ENCODE assay signal across 7 mouse cellular contexts in the genomic region with DNA sequence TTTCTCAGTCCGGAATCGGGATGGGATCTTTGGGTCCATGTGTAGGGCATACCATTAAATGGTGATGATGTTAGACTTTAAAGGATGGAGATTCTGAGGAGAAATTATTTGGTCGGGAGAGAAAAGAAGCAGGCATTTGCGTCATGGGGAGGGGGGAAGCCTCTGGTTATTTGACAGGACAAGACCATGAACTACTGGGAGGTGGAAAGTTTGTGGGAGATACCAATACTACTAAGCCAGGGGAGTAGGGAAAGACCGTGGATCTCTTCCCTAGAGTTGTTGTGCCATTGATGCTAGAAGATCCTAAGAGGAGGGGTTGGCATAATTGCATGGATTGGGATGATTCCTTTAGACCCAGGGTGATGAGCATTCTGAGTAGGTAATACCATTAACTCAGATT. TPM values are rescaled to one million over a fixed set of nuclear protein-coding genes. Genes with fewer than 3 reads are reported as not detected.
DNase-seq lines count a peak whose midpoint lies in the region; ATAC-seq and TF ChIP-seq lines count a peak whose summit lies in the region.

No protein-coding gene starts in this region.

- H3K4me2 ChIP-seq in lung, embryonic 14.5 days, result peak overlapping the region; percentile 62
- peak overlapping the region; percentile 61 for H3K4me2 ChIP-seq in hindbrain, embryonic 16.5 days (ENCODE audit: low read length)
- H3K4me2 ChIP-seq in neural tube, embryonic 14.5 days (ENCODE audit: low read depth, low read length), result peak overlapping the region; percentile 42

- WGBS in lung, embryonic 14.5 days, result 16% methylated on average over 5 of the region's 5 CpGs
- WGBS in hindbrain, embryonic 16.5 days, result 20% methylated on average over 5 of the region's 5 CpGs
- WGBS in neural tube, embryonic 14.5 days, result 16% methylated on average over 5 of the region's 5 CpGs

- peak overlapping the region; percentile 56 for H3K4me3 ChIP-seq in lung, embryonic 14.5 days (ENCODE audit: low read depth, low read length)
- peak overlapping the region; percentile 78 for H3K4me3 ChIP-seq in brown adipose tissue, adult 24 weeks (ENCODE audit: insufficient read depth, low read depth, low read length)
- H3K4me3 ChIP-seq in hindbrain, embryonic 16.5 days (ENCODE audit: low read length), result peak overlapping the region; percentile 53
- peak overlapping the region; percentile 45 for H3K4me3 ChIP-seq in neural tube, embryonic 14.5 days (ENCODE audit: low read depth, low read length)

- no peaks in the 10 kb centered on the region for H3K9me3 ChIP-seq in lung, embryonic 14.5 days (ENCODE audit: low read depth, low read length)
- H3K9me3 ChIP-seq in hindbrain, embryonic 16.5 days (ENCODE audit: control insufficient read depth, low read length), result no peaks in the 10 kb centered on the region
- H3K9me3 ChIP-seq in neural tube, embryonic 14.5 days (ENCODE audit: control insufficient read depth, low read length), result no peaks in the 10 kb centered on the region

- no peaks in the 10 kb centered on the region for H3K4me1 ChIP-seq in lung, embryonic 14.5 days (ENCODE audit: insufficient read depth)
- no peaks in the 10 kb centered on the region for H3K4me1 ChIP-seq in brown adipose tissue, adult 24 weeks (ENCODE audit: control insufficient read depth, insufficient read depth, insufficient read length, low read length)
- H3K4me1 ChIP-seq in hindbrain, embryonic 16.5 days (ENCODE audit: control insufficient read depth, insufficient read depth, low read depth, low read length), result peaks cover 5% of the 10 kb centered on the region; the same call in 1 of the 2 replicates
- no peaks in the 10 kb centered on the region for H3K4me1 ChIP-seq in neural tube, embryonic 14.5 days (ENCODE audit: control insufficient read depth, insufficient read depth, low read length)

- no peaks in the 10 kb centered on the region for H3K27me3 ChIP-seq in lung, embryonic 14.5 days (ENCODE audit: insufficient read depth, low read length)
- no peaks in the 10 kb centered on the region for H3K27me3 ChIP-seq in hindbrain, embryonic 16.5 days (replicated peaks; ENCODE audit: control insufficient read depth, insufficient read depth, low read length)
- H3K27me3 ChIP-seq in neural tube, embryonic 14.5 days (ENCODE audit: control insufficient read depth, insufficient read depth, low read length), result no peaks in the 10 kb centered on the region

- no peak for TF ChIP-seq CTCF in lung, embryonic 14.5 days (IDR thresholded peaks at IDR 0.05; ENCODE audit: low read depth)

- no peak for DNase-seq in lung, embryonic 14.5 days
- no peak for DNase-seq in lung, postnatal 14 days
- DNase-seq in urinary bladder, postnatal 14 days (ENCODE audit: low spot score), result no peak
- DNase-seq in gastrocnemius, adult 8-10 months (ENCODE audit: low spot score in 2 of 2), result no peak

- ATAC-seq in lung, embryonic 14.5 days (ENCODE audit: insufficient read depth), result 0 out of 2 replicates have a peak, but pooled peaks have one; percentile 3
- no peak for ATAC-seq in hindbrain, embryonic 16.5 days
- ATAC-seq in neural tube, embryonic 14.5 days (ENCODE audit: low read depth), result no peak

- no peak overlapping the region for H3K27ac ChIP-seq in lung, embryonic 14.5 days (ENCODE audit: low read depth)
- H3K27ac ChIP-seq in brown adipose tissue, adult 24 weeks (replicated peaks; ENCODE audit: low read depth, low read length), result peak overlapping the region; percentile 70; the same call in 1 of the 2 replicates
- H3K27ac ChIP-seq in hindbrain, embryonic 16.5 days (ENCODE audit: low read depth, low read length), result peak overlapping the region; percentile 52
- H3K27ac ChIP-seq in neural tube, embryonic 14.5 days (ENCODE audit: low read depth, low read length), result no peak overlapping the region

- H3K36me3 ChIP-seq in lung, embryonic 14.5 days (ENCODE audit: insufficient read depth), result no peaks in the 10 kb centered on the region
- peaks cover 5% of the 10 kb centered on the region; the same call in 1 of the 2 replicates for H3K36me3 ChIP-seq in hindbrain, embryonic 16.5 days (ENCODE audit: control insufficient read depth, insufficient read depth, low read length)
- H3K36me3 ChIP-seq in neural tube, embryonic 14.5 days (ENCODE audit: control insufficient read depth, insufficient read depth, low read length), result no peaks in the 10 kb centered on the region

- H3K9ac ChIP-seq in lung, embryonic 14.5 days, result peak overlapping the region; percentile 48
- H3K9ac ChIP-seq in hindbrain, embryonic 16.5 days (ENCODE audit: low read depth, low read length), result peak overlapping the region; percentile 64
- peak overlapping the region; percentile 52 for H3K9ac ChIP-seq in neural tube, embryonic 14.5 days (replicated peaks; ENCODE audit: low read depth, low read length)

RNA-seq across cellular contexts. Expression of gene Gripap1, which starts 0.7 kb away (rescaled TPM):
- 30.7 and 34.1 TPM in 2 replicates for polyA plus RNA-seq in lung, embryonic 14.5 days (2014; fragmentation: Nextera tagmentation; extraction: Ambion mirVana)
- polyA plus RNA-seq in brown adipose tissue, adult 24 weeks (2012; ENCODE audit: insufficient read depth, insufficient read length, missing spikeins), result 18.6 and 19.2 TPM in 2 replicates
- 61.5 and 71.9 TPM in 2 replicates for polyA plus RNA-seq in hindbrain, embryonic 16.5 days (2015; fragmentation: Nextera tagmentation; extraction: Ambion mirVana)
- polyA plus RNA-seq in neural tube, embryonic 14.5 days (2014; fragmentation: Nextera tagmentation; extraction: Ambion mirVana), result 57.3 and 74.5 TPM in 2 replicates
- total RNA-seq in gastrocnemius, adult 8-10 months (2022), result 10 to 100 TPM; 15.5 to 19.4 (median 16.1) TPM

RNA-seq across cellular contexts. Expression of gene Tfe3, which starts 27.9 kb away (rescaled TPM):
- polyA plus RNA-seq in lung, embryonic 14.5 days (2014; fragmentation: Nextera tagmentation; extraction: Ambion mirVana), result 21.7 and 22.5 TPM in 2 replicates
- polyA plus RNA-seq in brown adipose tissue, adult 24 weeks (2012; ENCODE audit: insufficient read depth, insufficient read length, missing spikeins), result 22.3 and 27.5 TPM in 2 replicates
- 20.4 and 25.3 TPM in 2 replicates for polyA plus RNA-seq in hindbrain, embryonic 16.5 days (2015; fragmentation: Nextera tagmentation; extraction: Ambion mirVana)
- polyA plus RNA-seq in neural tube, embryonic 14.5 days (2014; fragmentation: Nextera tagmentation; extraction: Ambion mirVana), result 16.6 and 23.8 TPM in 2 replicates
- 1 to 10 TPM; 6.0 to 8.1 (median 7.6) TPM for total RNA-seq in gastrocnemius, adult 8-10 months (2022)

RNA-seq across cellular contexts. Expression of gene Kcnd1, which starts 31.8 kb away (rescaled TPM):
- polyA plus RNA-seq in lung, embryonic 14.5 days (2014; fragmentation: Nextera tagmentation; extraction: Ambion mirVana), result 1.6 and 2.0 TPM in 2 replicates
- polyA plus RNA-seq in brown adipose tissue, adult 24 weeks (2012; ENCODE audit: insufficient read depth, insufficient read length, missing spikeins), result 0.21 TPM in 1 of 2 replicates, not detected in the other
- 5.3 and 6.4 TPM in 2 replicates for polyA plus RNA-seq in hindbrain, embryonic 16.5 days (2015; fragmentation: Nextera tagmentation; extraction: Ambion mirVana)
- polyA plus RNA-seq in neural tube, embryonic 14.5 days (2014; fragmentation: Nextera tagmentation; extraction: Ambion mirVana), result 5.8 and 7.7 TPM in 2 replicates
- under 1 TPM; 0.05 to 0.16 (median 0.12) TPM for total RNA-seq in gastrocnemius, adult 8-10 months (2022)

RNA-seq across cellular contexts. Expression of gene Ccdc120, which starts 39.6 kb away (rescaled TPM):
- 22.7 and 25.3 TPM in 2 replicates for polyA plus RNA-seq in lung, embryonic 14.5 days (2014; fragmentation: Nextera tagmentation; extraction: Ambion mirVana)
- not detected in 2 replicates for polyA plus RNA-seq in brown adipose tissue, adult 24 weeks (2012; ENCODE audit: insufficient read depth, insufficient read length, missing spikeins)
- 52.8 and 55.8 TPM in 2 replicates for polyA plus RNA-seq in hindbrain, embryonic 16.5 days (2015; fragmentation: Nextera tagmentation; extraction: Ambion mirVana)
- polyA plus RNA-seq in neural tube, embryonic 14.5 days (2014; fragmentation: Nextera tagmentation; extraction: Ambion mirVana), result 55.9 and 57.1 TPM in 2 replicates
- total RNA-seq in gastrocnemius, adult 8-10 months (2022), result 1 to 10 TPM in 1 of 4 experiments, under 1 TPM in 2, not detected in 1; 0.34 to 1.1 (median 0.86) TPM

RNA-seq across cellular contexts. Expression of gene Otud5, which starts 50.9 kb away (rescaled TPM):
- polyA plus RNA-seq in lung, embryonic 14.5 days (2014; fragmentation: Nextera tagmentation; extraction: Ambion mirVana), result 29.9 and 31.7 TPM in 2 replicates
- 14.1 and 23.4 TPM in 2 replicates for polyA plus RNA-seq in brown adipose tissue, adult 24 weeks (2012; ENCODE audit: insufficient read depth, insufficient read length, missing spikeins)
- 34.2 and 41.2 TPM in 2 replicates for polyA plus RNA-seq in hindbrain, embryonic 16.5 days (2015; fragmentation: Nextera tagmentation; extraction: Ambion mirVana)
- polyA plus RNA-seq in neural tube, embryonic 14.5 days (2014; fragmentation: Nextera tagmentation; extraction: Ambion mirVana), result 26.8 and 28.1 TPM in 2 replicates
- 10 to 100 TPM; 13.8 to 17.8 (median 15.6) TPM for total RNA-seq in gastrocnemius, adult 8-10 months (2022)

Comparison
In these comparisons a context has a peak if more than half of its experiments do, and no peak if none do; other contexts are left out.
1. H3K27ac ChIP-seq: peak in brown adipose tissue, adult 24 weeks (single experiment) and hindbrain, embryonic 16.5 days (single experiment); none in lung, embryonic 14.5 days (single experiment) and neural tube, embryonic 14.5 days (single experiment).
2. Peak in every context shown above with its lines, with median percentiles within 50 percentile points of each other: H3K4me2 ChIP-seq, H3K4me3 ChIP-seq and H3K9ac ChIP-seq.